Mouse (Mus musculus) yolk sac, embryonic 10.5 days (tissue): ENCODE results near the gene Psmg4.

ENCODE experiments used
- DNase-seq: peaks from one replicate; pipeline ENCODE4 v3.0.0-alpha.2; 2017; ENCODE audit warnings: low spot score

Gene Psmg4

DNA sequence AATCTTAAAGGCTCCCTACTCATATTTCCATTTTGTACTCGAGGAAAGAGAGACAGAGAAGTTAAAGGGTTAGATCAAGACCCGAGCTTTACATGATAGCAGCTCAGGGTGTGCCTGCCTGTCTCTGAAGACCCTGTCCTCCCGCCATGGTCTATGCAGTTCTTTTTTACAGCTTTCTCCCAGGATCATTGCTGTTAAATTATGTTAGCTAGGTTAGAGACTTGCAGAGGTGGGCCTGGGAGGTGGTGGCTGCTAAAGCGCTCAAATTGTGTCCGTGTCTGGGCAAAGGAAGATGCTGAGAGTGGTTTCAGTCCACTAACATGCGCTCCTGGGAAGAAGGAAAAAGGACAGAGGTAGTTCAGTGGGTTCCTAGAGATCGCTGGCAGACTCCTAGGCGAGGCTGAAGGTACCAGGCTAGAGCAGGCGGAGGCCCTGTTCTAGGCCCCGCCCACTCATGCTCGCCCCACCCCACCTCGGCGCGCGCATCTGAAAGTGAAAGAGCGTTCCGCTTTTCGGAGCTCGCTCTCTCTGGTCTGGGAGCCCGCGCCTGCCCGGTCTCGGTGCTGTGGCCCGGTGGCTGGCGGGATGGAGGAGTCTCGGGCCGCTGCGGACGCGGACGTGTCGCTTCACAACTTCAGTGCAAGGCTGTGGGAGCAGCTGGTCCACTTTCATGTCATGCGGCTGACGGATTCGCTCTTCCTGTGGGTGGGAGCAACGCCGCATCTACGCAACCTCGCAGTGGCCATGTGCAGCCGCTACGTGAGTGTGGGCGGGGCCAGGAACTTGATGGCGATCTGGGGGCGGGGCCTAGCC is at the start of gene Psmg4:
Gene Psmg4 (plus strand): TSS at position 474 of the 813 bp plus-strand sequence.
- peak; percentile 95 for DNase-seq

GRCm38 (mm10) chr13:34113086-34113485 is 49.7 kb upstream of the Psmg4 start:
- DNase-seq = no peak

GRCm38 (mm10) chr13:34114654-34115053 is 48.1 kb upstream of the Psmg4 start:
- no peak for DNase-seq

- DNase-seq = no peak
These were observed 46.3 kb upstream of the Psmg4 start for GRCm38 (mm10) chr13:34116508-34116907.

DNA sequence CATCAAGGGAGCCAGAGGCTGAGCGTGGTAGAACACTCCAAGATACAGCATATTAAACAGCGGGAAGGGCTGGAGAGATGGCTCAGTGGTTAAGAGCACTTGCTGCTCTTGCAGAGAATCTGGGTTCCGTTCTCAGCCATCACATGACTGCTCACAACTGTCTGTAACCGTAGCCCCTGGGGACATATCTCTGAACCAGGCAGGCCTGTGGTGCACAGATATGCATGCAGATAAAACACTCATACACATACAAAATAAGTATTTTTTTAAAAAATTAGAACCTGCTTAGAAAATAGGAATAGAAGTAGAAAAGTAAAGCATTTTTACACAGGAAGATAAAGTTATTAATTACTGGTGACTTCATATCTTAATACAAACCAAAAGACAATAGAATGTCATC is 43.9 kb upstream of the Psmg4 start:
- DNase-seq = no peak

DNA sequence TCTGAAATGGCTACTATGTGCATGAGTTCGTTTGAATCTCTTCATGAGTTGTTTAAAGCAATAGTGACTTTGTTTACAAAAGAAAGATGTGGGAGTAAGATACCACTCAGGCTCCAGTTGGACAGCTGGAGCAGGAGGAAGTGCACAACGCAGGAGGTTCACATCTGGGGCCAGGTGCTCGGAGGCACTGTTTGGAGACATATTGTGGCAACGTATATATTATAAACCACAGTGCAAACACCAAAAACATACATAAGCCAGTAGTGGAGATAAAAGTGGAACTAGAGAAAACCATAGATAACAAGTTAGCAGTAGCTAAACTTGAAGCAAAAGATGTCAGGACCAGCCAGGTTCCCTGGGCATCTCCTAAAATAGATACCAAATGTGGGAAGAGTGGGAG is 43.4 kb upstream of the Psmg4 start:
- no peak for DNase-seq

GRCm38 (mm10) chr13:34120536-34120935 is 42.2 kb upstream of the Psmg4 start:
- no peak for DNase-seq

DNA sequence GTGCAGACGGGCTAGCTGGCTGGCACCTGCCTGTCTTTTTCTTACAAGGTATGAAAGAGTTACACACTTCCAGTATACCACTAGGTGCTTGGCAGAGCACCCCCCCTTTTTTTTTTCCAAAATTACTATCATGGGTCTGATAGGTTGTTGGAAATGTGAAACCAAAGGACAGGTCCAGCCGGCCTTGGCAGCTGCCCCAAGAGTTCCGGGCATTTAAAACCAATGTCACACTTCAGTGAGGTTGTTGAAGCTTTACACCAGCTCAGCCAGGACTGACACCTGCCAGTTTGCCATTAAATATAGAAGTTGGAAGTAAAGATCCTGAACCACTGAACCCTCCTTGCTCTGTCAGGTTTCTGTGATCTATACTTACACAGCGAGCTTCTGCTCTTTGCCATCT is 37.1 kb upstream of the Psmg4 start:
- DNase-seq = no peak

GRCm38 (mm10) chr13:34128276-34129114 is 34.3 kb upstream of the Psmg4 start:
- no peak for DNase-seq

GRCm38 (mm10) chr13:34129485-34130225 is 33.1 kb upstream of the Psmg4 start:
- peak; percentile 48 for DNase-seq

GRCm38 (mm10) chr13:34130226-34130731 is 32.5 kb upstream of the Psmg4 start, which contains the start of gene Tubb2b:
Tubb2b (minus strand) TSS chr13:34130466.
- DNase-seq = peak; percentile 88

GRCm38 (mm10) chr13:34131011-34131707 is 31.6 kb upstream of the Psmg4 start:
- DNase-seq = peak; percentile 65

- no peak for DNase-seq
These were observed 31.1 kb upstream of the Psmg4 start for GRCm38 (mm10) chr13:34131708-34132060.

- no peak for DNase-seq
These were observed 30.5 kb upstream of the Psmg4 start for GRCm38 (mm10) chr13:34132299-34132698.

DNA sequence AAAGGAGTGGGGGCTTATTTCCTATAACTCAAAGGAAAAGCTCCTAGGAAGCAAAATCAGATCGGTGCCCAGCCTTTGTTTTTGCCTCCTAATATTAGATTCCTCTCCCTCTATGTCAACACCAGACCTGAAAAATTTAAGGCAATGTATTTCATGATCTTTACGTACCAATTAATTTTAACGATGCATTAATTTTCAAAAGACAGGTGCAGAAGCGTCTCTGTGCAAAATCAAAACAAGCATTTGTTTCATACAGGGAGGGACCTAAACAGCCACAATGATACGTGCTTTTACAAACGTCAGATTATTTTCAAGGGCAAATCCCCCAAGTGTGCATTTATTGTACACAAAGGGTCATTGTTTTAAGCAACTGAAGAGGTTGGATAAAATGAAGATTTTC is 29.9 kb upstream of the Psmg4 start:
- no peak for DNase-seq

- no peak for DNase-seq
These were observed 29.3 kb upstream of the Psmg4 start for GRCm38 (mm10) chr13:34133326-34134071.

DNA sequence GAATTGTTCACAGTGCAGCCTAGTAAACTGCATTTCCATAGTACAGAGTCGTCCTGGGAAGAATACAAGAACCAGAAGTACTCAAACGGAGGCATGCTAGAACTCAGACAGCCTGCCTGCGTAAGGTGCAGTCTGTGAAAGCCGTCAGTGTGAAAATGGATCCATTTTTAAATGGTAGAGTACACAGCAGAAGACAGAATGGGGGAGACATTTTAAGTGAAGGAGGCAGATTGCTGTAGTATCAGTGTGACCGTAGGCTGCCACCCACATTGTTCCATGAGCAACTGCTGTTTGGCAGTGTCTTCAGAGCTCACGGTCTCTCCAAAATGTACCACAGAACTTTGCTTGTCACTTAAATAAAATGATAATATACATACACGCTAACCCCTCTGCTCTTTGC is 28.5 kb upstream of the Psmg4 start:
- no peak for DNase-seq

DNA sequence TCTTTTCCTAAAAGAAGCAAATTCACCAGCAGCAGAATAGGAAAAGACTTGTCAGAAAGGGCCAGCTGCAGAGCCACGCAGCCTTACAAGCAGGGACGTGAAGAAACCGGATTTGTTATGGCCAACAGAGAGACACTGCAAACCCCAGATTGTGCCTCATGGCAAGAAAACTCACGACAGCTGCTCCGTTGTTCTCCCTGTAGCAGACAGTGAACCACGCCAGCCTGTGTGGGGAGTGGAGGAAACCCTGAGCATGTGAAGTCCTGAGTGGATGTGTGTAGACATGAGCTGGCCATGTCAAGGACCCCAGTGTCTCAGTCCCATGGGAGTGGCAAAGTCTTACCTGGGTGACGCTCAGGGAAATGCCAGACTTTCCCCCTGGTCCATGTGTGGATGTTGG is 26.2 kb upstream of the Psmg4 start:
- no peak for DNase-seq

DNA sequence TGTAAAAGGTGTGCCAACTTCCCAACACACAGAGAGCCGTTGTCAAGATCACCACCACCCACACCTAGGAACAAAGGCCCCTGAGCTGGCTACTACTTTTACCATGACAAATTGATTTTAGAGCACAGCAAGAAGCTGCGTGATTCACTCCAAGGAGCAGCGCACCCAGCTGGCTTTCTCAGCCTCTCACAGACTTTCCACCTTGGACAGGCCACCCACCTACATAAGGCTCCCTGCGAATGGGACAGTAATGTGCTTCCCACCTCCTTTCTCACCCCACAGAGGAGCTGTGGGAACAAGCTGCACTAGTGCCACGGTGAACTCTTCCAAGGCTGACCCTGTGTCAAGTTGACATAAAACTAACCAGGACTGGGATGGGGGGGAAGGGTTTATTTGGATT is 19.4 kb upstream of the Psmg4 start:
- no peak for DNase-seq

DNA sequence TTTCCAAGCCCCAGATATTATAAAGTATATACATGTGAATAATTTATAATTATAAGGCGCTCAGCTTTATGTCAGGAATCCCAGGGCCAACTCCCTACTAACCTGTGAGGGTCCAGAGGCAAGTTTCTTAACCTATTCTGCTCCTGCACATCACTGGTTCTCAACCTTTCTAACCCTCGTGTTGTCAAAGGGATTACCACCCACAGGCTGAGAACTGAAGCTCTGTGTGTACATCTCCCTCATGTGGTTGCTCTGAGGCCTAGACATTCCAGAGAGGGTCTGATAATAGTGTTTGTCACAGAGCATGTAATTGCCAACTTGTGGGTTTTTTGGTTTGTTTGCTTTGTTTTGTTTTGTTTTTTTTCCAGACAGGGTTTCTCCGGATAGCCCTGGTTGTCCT is 15.8 kb upstream of the Psmg4 start:
- DNase-seq = no peak

DNA sequence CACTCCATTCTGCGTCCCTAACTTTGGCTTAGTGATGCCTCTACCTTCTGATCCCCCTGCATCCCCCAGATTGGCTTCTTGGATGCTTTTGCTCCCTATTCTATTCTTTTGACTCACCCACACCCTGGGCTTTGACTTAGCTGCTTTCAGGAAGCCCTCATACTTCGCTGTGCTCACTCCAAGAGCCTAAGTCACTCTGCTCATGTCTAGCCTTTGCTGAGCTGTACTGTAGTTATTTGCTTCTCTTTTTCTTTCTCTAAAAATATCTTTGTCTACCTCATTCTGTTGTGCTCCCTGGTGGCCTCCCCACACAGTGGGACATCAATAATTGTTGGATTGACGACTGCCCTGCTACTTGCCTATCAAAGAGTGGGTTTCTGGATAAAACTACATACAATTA is 14.6 kb upstream of the Psmg4 start:
- no peak for DNase-seq
